Mouse (Mus musculus): Measurements from ENCODE around the gene Tsc22d1. TPM values are rescaled to one million over a fixed set of nuclear protein-coding genes. Genes with fewer than 3 reads are reported as not detected.
A peak's percentile ranks its signal among the peaks of the same experiment; 100 is the strongest.

The Tsc22d1 gene
- total RNA-seq, 2 experiments from 2014 or later: 216 to 225 TPM

DNA sequence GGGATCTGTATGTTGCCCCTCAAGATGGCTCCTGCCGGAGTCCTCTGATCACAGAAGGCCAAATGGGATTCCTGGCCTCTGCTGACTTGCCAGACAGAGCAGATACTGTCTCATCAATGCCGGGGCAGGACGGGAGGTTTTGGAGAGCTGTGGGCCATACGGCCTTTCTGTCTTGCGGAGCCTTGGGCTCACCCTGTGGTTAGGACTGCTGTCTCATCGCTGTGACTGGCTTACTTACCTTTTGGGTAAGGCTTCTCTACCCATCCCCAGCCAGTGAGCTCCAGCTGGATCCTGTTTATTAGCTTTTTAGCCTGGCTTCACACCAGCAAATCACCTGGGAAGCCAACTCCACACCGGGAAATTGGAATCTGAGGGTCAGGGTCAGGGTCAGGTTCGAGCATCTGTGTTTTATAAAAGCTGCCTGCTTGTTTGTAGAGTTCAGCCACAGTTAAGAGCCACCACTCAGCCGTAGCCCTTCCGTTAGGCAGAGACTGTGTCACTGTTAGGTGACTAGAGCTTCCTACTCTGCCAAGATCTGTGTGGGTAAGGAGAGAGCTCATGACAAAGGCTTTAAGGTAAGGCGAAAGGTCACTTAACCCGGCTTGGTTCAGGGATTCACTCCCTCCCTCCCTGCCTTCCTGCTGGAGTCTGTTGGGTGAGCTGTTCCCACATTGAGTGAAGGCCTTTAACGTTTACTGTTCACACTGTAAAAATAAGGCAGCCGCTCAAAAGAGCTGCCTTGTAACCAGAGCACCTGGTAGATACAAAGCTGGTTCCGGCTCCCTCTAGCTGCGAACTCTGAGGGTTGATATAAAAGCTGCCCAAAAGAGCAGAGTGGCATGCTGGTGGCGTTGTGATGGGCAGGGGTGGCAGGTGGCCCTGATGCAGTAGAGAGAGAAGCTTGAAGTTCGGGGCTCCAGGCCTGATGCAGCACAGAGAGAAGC, 73.6 kb downstream of the Tsc22d1 start:
- no peak for DNase-seq

DNA sequence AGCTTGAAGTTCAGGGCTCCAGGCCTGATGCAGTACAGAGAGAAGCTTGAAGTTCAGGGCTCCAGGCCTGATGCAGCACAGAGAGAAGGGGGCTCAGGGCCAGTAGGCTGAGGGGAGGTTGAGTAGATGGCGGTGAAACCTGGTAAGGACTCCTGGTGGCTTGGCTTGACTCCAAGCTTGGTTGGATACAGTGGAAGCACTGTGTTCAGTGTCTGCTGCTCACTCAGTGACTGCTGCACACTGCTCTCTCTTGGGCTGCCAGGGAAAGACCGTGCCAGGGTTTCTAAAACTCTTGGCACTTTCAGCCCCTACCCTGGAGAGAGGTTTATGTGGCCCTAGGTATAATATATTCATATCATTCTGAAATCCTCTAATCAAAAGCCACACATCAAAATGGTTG, 74.4 kb downstream of the Tsc22d1 start:
- DNase-seq: no peak

DNA sequence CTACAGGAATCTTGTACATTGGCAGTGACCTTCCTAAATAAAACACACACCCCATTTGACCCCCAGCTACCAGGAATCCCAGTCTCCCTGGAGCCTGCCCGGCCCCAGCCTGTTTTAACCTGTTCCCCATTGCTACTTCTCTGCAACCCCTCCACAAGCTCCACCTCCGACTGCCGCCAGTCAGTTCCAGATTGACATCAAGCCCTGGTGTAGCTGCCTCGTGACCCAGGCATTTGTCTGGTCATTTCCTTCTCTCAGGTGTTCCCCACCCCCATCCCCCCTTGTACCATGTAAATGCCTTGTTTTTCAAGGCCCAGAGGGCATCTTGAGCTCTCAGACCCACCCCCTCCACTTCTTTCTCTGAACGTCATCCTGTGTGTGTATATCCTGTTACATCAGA, 80.3 kb downstream of the Tsc22d1 start:
- no peak for DNase-seq

DNA sequence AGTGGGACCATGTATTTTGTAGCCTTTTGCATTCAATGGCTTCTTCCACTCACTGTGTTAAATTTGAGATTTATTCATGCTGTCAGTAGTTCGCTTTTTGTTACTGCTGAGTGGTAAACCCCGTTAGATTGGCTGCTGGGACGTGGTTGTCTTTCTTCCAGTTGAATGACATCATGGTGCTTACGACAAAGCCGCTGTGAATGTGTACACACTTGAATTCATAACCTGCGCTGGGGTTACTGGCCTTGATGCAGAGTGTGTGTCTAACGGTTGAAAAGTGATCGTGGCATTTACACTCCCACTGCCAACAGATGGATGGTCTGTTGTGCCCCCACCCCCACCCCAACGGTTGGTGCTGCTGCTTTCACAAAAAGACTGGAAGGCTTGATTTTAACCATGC, 82.4 kb downstream of the Tsc22d1 start:
- DNase-seq: no peak

DNA sequence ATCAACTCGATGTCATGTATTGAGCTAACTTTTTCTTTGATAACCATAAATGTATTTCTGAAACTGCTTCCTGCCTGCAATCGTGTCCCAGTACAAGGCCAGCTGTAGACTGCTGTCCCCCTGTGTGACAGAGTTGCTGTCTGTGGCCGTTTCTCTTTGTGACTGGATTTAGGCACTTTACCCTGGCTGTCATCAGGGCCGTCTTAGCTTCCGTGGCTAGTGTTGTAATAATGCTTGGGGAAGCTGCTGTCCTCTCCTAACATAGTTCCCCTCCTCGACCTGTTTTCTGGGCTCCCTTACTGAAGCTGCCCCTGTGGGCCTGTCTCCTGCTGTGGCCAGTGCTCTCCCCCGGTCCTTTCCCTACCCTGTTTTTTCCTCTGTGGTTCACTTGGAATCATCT, 83.4 kb downstream of the Tsc22d1 start:
- DNase-seq: no peak

DNA sequence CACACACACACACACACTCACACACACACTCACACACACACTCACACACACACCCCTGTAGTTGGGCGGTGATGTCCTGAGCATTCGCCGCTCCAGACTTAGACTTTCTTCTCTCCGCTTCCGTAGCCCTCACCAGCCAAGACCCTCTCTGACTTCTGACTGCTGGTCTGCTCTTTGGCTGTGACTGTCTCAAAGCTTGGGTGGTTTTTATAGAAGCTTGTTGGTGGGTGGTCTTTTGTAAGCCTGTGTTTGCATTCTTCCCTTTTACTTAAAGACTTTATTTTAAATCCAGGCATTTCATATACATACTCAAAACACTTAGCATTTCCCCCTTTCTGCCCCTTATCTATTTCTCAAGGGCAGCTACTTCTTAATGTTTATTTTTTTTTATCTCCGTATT, 84.7 kb downstream of the Tsc22d1 start:
- DNase-seq: no peak

DNA sequence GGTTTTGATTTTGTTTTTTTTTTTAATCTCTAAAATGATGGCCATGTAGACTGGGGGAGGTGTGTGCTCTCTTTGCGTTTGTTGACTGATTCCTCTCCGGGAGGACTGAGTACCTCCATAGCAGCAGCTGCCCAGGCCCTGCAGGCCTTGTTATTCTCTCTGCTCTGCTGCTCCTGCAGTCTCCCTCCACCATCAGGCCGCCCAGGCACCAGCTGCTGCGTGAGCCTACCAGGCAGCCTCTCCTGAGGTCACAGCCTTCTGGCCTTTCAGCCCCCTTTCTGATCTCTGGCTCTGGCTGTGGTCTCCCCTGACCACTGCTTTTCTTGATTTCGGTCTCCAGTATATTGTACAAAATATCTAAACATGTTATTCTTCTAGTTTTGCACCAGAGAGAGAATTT, 85.3 kb downstream of the Tsc22d1 start:
- no peak for DNase-seq

DNA sequence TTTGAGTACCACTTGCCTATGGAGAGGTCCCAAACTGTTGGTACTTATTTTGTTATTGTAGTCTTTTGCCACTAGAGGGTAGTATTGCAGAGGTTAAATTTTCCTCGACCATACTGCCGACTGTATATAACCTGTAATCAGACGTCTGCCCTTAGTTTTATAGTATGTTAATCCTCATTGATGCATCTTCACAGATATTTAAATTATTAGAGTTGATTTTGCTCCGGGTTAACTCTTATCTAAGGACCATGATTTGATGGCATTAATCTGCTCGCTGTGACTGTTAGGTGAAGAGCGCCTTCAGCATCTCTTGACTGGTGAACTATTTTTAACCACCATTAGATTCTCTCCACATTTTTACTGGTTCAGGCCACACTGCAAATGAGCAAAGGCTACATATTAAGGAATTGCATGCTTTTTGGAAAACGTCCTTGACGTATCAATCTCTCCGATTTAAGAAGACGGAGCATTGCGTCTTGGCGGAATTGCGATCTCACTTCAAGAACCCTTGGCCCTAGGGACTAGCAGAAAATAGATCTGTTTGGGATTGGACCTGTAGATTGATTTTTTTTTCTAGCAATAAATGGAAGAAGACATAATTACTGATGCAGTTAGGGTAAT, 88.6 kb downstream of the Tsc22d1 start:
- DNase-seq: no peak

DNA sequence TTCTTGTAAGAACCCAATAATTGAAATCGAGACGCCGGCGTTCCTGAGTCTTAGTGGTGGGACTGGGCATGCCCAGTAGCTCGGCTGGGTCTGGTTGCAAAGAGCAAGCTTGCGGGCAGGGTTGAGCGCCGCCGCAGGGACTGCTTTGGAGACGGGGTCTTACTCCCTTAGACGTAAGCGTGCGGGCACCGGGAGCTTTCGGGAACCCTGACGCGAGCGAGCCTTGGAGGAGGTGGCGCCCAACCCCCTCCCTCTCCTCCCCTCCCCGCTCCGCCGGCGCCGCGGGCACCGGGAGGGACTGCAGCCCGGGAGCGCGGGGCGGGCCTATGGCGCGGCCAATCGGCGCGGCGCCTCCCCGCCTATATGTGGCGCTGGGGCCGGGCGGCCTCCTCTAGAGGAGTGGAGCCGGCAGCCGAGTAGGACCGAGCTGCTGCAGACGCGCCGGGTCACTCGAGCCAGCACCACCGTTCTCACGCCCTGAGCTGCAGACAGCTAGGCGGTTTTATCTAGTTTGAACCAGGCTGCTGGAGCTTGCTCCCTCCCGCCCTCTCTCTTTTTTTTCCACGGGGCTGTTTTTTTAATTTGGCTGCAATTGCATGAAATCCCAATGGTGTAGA, 89.5 kb downstream of the Tsc22d1 start:
- peak; percentile 95 for DNase-seq

DNA sequence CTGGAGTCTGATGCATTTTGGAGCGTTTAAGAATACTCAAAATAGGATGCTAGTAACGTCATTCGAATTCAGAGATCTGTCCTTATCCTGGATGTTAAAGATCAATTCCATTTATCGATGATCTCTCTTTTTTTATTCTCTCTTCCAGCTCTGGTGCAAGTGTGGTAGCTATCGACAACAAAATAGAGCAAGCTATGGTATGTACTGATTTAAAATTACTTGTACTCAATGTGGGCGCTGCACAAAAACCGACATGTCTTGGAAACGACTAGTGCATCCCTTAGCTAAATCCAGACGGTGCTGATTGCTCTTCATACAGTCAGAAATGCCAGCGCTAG, 90.3 kb downstream of the Tsc22d1 start:
- DNase-seq: no peak

DNA sequence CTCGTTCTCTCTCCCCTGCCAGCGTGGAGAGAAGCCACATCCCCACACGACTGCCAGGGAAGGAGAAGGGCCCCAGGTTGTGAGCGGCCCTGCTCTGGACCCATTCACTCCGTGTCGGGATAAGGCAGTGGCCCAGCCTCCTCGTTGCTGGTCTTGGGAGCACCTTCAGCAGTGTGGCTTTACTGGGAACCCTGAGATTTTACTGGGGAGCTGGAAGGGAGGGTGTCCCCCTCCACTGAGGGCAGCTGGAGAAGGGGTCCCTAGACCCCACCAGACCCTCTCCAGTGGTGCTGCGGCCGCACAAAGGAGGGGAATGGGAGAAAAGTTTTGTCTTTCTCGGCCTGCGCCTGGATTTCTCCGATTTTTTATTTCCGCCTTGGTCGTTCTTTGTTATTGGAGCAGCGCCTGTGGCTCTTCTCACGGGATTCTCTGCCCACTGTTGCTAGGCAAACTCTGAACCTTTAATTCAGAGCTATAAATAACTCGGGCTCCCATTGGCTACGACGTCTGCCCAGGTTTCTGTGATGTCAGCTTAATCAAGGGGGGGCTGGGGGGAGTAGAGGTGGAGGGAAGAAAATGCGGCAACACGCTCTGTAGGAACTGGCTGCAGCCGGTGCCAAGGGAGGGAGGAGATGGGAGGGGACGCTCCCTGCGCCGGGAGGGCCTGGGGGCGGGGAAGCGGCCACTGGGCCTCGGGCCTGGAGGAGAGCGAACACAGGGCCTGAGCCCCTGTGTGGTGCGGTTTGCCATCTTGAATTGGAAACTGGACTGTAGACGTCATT, 90.9 kb downstream of the Tsc22d1 start:
- DNase-seq: peak; percentile 93

DNA sequence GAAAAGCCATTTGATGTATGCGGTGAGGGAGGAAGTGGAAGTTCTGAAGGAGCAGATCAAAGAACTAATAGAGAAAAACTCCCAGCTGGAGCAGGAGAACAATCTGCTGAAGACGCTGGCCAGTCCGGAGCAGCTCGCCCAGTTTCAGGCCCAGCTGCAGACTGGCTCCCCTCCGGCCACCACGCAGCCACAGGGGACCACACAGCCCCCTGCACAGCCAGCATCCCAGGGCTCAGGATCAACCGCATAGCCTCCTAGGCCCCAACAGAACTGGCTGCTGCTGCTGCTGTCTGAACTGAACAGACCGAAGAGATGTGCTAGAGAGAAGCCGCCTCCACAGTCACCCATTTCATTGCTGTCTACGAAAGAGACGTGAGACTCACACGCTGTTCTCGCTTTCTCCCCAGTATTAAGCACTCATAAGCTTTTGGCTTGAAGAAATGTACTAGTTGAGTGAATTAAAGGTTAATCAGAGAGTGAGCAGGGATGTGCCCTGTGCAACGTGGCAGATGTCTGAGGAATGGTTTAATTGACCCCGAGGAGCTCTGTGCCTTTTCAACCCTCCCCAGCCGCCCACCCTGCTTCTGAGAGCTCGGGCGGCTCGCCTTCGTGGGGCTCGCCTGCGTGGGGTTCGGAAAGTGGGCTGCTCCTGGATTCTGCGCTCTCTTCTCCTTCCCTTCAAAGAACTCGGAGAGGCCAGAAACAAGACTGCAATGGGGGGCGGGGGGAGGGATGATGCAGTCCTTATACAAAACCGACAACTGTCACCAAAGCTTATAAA, 91.9 kb downstream of the Tsc22d1 start:
- peak; percentile 51 for DNase-seq

DNA sequence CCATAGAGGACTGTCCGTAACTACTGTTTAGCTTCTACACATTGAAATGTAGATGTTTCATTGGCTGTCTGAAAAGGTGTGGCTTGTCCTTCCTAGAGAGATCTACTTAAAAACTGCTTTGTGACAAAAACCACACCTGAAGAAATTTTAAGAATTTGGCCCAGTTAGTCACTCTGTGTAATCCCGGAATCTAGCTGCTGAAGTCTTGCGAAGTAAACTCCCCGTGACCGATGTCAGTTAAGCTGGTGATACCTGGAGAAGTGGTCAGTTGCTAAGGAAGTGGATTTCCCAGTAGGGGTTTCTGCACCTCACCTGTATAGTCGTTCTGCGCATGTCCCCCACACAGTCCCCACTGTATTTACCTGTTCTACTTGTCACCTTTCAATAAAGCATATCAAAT, 92.6 kb downstream of the Tsc22d1 start:
- DNase-seq: no peak

DNA sequence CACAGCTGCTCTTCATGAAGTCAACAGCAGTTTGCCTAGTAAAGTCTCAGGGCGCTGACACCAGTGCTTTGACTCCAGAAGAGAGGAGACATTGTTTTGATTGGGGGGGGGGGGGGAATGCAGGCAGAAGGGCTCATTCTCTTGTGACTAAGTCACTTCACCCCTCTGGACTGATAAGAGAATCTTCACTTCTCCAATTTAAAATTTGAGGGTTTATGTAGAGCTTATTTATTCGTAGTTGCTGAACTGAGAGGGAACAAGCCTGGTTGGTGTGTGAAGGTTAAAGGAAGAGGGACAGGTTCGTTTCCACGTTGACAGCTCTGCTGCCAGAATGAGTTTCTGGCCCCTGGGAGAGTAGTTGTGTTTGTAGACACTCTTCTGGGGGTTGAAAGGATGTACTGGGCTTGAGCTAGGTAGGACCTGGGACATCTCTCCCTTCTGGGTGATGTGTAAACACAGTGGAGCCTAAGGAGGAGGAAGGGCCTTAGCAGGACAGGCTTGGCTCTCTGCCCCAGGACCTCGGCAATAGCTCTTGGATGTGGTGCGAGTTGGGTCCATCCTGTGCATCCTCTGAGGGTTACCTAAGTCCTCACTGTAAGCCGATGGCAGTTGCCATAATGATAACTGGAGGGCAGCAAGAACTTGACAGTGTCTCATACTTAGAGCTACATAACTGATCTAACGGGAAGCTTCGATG, 93.2 kb downstream of the Tsc22d1 start:
- DNase-seq: no peak

DNA sequence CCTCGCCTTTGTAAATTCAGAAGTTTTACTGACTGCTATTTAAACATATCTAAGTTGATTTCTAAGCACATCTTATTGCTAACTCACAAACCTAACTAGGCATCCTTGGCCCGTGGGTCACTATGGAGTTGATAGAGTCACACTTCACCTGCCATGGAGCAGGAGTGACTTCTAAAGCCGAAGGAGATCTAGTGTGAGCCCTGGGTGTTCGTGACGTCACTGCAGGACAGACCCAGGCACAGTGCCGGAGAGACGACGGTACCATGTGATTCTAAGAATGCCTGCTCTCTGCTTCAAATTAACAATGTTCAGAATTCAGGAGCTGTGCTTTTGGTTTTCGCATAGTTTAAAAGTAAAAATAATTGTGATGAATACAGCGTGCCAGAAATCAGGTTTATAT, 93.9 kb downstream of the Tsc22d1 start:
- no peak for DNase-seq

DNA sequence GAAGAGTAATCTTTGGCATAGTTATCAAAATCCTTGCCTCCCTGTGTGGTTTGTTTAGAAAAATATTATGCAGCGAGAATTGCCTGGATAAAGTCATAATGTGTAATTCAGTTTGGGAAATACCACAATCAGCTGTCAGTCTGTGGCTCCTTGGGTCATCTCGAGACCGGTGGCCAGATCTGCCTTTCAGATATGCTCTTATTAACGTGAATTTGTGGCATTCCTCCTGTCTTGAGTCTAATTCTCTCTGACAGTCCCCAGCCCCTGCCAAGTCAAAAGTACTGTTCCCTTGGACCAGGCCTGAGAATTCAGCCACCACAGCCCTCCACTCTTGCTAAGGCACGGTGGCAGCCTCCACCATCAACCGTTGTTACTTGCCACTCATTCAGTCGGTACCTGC, 97.2 kb downstream of the Tsc22d1 start:
- no peak for DNase-seq

DNA sequence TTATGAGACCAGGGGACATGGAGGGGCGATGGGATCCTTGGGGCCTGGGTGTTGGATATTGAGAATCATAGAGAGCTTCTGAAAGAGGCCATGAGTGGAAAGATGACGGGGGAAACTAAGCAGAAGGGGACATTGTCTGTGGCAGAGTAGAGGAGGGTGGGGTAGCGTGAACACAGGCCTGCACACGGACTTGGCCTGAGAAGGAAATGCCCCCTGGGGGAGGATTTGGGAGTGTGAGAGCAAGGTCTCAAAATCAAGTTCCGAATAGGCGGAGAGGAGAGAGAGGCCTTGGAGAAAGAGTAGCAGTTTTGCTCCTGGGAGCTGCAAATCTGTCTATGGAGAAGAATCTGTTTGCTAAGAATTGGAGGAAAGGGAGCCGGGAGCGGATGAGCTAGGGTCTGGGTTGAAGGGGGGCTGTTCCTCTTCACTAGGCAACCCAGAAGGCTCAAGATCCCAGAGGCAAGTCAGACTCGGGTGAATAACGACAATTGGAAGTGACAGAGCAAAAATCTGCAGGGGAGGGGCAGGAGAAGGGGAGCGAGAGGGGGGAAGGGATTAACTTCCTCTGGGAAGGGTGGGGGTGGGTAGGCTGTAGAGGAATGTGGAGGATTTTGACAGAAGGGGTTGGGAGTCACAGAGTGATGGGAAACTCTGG, 98.8 kb downstream of the Tsc22d1 start:
- no peak for DNase-seq

DNA sequence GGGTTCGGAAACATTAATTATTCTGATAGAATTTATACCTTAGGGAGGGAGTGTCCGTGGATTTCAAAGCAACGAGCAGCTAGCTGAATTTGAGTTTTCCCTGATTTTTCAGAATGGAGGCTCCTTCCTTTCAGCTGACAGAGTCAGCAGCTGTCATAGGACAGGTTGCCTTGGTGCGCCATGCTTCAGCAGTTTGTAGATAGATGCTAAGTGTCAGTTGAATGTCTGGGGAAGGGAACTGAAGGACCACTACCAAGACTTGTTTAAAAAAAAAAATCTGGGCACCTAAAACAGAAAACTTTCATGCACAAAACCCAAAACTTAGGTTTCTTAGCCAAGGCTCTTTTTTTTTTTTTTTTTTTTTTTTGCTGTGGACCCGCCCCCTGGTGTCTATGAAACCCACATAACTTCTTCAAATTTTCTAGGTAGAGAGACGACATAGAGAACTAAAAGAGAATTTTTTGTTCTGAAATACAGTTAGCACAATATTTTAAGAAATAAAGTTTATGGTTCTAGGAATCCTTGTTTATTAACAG, 99.4 kb downstream of the Tsc22d1 start:
- no peak for DNase-seq

DNA sequence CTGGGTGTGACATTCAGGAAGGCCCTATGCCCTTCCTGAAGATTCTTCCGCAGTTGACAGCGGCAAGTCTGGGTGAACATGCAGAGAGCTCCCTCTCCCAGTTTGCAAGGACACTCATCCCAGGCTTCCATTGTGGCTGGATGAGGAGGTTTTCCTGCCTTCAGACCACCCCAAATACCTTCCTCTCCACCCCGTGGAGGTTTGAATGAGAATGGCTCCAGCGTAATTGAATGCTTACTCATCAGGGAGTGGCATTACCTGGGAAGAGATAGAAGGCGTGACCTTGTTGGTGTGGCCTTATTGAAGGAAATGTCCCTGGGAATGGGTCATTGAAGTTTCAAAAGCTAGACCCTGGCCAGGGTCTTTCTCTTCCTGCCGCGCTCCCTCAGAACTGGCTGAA, 100.9 kb downstream of the Tsc22d1 start:
- DNase-seq: no peak

DNA sequence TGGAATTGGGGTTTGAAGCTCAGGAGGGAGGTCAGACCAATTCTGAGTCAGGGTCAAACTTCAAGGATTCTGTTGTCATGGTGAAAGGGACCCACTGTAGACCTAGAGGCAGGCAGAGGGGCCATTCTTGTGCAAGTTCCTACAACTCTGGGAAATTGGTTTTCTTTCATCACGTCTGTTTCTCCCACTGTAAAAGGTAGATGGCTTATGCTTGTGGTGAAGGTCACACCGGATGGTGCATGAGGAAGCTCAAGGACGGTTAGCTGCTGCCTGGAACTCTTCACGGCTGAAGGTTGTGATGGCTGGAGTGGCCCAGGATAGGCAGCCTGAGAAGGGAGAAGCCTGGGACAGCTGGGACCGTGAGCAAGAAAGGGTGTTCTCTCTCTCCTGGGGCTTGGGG, 103.5 kb downstream of the Tsc22d1 start:
- DNase-seq: no peak

DNA sequence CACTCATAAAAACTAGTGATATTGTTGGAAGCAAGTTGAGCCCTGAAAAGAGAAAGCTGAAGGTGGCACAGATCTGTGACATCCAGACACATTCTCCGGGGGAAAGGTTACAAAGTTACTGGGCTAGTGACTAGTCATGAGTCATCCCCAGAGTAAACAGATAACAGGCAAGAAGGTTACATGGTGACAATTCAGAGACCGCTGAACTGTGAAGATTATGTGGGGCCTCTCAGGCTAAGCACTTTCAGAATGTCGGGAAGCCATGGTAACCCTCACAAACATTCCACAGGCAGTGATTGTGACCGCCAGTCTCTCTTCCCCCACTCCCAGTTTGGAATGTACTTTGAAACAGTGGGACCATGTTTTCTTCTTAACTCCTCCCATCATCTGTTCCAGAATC, 105.8 kb downstream of the Tsc22d1 start:
- no peak for DNase-seq

Measured in heart, postnatal 4 days (tissue).